Mouse (Mus musculus) left cerebral cortex, postnatal 25 days (tissue): ENCODE measurements around the gene Inpp5b. TPM values are rescaled to one million over a fixed set of nuclear protein-coding genes. Genes with fewer than 3 reads are reported as not detected.
A peak's percentile ranks its signal among the peaks of the same experiment; 100 is the strongest.

ENCODE experiments used
- DNase-seq, 2 experiments: peaks; one replicate each; pipeline ENCODE4 v3.0.0; 2022; ENCODE audit warnings: low spot score in 2 of 2, mixed read lengths in 1 of 2
- intact Hi-C: fragments of 180-260 bp; cut with DNase I; formaldehyde crosslinking; loops from one replicate; pipeline ENCODE4 v1.15.1; 2025
- total RNA-seq, 2 experiments: library from RNA; stranded (reverse); gene quantifications; 2 replicates each; pipeline ENCODE4 v1.2.3; 2021

Inpp5b gene
- total RNA-seq, 2 experiments from 2014 or later, result 35.3 to 36.4 TPM

DNA sequence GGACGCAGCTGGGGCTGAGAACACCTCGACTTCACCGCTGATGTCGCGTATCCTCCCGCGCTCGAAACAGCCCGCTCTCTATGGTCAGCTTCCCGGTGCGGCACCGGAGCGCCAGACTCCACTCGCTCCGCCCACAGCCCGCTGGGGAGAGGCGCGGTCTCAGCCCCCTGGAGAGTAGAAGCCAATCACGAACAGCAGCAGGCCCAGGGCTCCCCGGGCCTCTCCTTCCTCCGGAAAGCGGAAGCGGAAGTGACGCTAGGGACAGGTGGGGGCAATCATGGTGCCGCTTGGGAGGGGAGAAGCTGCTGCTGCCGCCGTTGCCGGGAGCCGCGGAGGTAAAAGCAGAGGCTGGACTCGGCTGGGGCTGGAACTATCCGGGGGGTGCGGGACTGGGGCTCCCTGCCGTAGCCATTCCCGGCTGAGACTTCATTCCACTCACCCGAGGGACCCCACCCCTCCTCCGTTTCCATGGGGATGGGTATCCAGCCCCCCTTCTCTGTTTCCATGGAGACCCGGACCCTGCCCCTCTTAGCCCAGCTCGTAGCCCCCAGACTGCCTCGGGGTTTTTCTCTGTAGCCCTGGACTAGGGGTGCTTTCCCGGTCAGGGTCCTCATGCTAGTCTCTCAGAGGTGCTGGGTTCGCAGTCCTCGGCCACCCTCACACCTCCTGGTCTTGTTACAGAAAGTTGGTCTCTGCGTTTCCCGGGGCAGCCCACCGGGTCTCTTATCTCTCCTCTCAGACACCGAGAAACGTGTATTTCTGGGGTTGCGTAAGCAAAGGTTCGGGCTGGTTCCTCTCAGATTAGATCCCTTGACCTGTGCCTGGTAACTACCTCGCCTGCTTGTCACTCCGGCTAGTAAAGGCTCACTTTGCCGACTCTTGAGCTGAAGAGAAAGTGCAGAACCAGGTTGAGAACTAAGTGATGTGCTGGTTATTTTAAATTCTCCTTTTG, 60.9 kb downstream of the Inpp5b start:
- DNase-seq, result peak; percentile 93 to 98
- intact Hi-C loops, result loop anchor here (1.0 kb wide), 1 partner anchor 45 kb away; no protein-coding TSS in a partner anchor

DNA sequence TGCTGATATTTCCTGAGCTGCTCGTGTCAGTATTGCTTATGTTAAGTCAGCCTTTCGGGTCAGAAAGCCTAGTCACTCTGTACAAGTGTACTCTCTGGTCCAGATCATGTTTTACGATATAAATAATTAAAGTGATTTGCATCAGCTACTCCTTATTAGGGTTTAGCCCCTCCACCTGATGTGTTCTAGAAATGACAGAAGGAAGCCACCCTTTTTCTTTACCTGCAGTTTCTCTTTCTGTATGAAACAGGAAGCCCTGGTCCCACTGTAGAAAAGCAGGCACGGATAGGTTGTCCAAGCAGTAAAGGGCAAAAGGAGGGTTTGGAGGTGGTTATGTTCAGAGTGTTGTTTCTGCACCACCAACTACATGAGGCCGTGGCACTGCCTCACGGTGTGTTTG, 61.8 kb downstream of the Inpp5b start:
- no peak for DNase-seq
- intact Hi-C loops, result no loop called here

DNA sequence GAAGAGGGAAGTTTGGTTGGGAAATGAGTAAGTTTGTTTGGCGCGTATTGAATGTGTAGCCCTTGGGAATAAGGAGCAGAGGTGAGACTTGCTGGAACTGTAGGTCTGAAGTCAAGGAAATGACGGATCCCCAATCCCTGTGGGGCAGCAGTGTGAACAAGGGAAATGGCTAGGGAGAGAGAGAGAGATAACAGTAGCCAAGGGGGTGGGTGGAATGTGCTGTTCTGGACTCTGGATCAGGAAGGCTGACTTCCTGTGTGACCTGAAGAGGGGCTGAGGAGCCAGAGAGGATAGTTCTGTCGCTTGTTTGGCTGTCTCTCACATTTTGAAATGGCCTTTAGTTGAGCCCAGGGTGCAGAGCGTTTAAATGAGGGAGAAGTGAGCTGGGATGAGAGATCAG, 66.9 kb downstream of the Inpp5b start:
- DNase-seq, result no peak
- intact Hi-C loops, result no loop called here

DNA sequence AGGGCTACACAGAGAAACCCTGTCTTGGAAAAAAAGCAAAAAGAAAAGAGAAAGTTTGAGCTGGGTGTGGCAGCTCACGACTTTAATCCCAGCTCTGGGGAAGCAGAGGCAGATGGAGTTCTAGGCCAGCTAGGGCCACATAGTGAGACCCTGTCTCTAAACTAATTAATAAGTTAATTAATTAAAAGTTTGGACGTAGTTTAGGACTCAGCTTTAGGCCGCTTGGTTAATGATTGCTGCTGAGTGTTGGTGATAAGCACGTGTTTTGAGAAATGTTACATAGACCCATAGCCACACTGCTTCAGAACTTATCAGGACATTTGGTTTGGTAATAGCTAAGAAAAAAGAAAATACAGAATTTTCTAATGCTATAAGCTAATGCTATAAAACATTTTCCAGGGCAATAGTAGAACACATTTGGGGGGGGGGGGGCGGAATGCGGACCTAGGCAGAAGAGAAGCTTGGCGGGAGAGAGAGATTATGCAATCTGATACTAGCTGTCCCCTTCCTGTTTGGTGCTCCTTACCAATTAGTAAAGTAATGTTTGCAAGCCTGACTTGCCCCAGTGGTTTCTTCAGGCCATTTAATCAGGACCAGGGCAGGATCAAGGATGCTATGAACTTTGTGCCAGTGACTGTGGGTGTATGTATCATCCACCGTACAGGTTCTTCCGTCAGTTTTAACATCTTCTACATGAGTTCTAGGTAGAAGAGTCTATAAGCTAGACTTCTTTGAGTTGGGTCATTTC, 67.7 kb downstream of the Inpp5b start:
- DNase-seq, result no peak
- intact Hi-C loops, result no loop called here

DNA sequence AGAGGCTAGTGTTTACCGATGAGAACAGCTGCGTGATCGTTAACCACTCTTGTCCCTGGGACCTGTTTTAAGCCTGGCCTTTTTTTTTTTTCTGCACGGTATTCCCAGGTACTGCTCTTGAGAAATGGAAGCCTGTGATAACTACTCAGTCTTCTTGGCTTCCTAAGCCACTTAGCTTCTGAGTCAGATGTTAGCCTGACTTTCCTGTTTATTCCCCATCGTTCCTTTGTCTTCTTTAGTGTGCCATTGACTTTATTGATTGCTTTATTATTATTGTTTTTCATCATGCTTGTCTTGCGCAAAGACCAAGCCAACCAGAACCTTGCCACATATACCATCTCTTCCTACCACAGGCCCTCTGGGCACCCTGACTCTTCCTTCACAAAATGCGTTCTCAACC, 68.4 kb downstream of the Inpp5b start:
- no peak for DNase-seq
- intact Hi-C loops, result no loop called here

DNA sequence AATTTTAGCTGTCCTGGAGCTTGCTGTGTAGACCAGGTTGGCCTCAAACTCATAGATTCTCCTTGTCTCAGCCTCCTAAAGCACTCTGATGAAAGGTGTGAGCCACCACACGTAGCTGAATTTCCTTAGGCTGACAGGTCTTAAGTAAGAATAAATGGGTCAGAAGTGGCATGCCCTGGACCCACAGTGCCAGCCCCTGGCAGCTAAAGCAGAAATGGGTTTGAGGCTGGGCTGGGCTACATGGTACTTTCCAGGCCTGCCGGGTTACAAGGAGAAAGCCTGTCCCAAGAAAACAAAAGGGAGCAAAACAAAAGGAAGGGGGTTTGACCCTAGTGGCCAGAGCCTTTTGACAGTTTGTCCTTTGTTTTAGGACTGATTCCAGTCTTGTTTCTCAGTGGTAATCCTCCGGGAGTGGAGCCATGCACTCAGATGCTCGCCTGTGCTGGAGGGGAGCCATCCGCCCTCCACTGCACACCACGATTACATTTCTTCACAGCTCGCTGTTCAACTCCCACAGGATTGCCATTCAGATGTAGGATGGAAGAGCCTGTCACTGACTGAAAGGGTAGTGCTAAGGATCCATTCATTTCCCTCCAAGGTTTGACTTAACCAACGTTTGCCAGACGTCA, 69.8 kb downstream of the Inpp5b start:
- intact Hi-C loops, result no loop called here
- peak; percentile 42 to 89 for DNase-seq

DNA sequence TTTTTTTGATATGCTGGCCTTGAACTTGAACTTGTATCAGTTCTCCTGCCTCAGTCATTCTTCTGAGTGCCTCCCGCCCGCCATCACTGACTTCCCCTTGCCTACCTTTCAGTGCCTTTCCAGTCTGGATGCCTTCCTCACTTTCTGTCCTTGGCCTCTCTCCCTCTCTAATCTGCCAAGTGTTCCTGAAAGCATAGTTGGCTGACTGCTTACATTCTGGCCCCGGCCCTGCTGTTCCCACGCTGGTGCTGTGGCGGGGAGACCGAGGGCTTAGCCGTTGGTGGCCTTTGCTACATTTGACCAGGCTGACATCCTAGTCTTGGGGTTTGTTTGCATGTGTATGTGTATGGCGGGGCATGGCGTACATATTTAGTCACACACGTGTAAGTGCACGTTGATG, 74.3 kb downstream of the Inpp5b start:
- no peak for DNase-seq
- intact Hi-C loops, result no loop called here

DNA sequence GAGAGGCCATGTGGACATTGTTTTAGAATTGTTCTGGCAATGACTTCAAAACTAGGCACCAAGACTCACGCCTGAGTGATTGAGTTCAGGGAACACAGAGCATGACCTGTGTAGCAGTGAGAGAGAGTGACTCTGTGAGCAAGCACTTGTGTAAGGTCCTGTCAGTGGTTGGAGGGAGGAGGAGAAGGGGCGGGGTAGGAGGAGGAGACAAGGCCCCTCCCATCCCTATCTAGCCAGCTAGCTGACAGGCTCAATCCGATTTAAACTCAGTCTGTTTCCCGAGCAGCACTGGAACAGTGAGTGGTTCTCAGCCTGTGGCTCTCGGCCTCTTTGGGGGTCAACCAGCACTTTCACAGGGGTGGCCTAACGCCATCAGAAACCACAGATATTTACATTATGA, 76.2 kb downstream of the Inpp5b start:
- intact Hi-C loops, result no loop called here
- no peak for DNase-seq

DNA sequence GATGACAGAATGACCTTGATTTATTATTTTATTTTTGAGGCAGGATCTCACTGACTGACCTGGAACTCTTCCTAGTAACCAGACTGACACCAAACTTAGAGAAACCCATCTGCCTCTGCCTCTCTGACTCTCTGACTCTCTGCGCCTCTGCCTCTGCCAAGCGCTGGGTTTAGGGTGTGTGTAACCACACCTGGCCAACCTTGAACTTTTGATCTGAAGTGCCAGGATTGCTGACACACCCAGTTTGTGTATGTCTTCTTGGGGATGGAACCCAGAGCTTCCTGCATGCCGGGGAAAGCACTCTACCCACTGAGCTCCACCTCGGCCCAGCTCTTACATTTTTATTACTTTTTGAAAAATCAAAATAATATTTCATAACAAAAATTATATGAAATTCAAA, 77.2 kb downstream of the Inpp5b start:
- no peak for DNase-seq

DNA sequence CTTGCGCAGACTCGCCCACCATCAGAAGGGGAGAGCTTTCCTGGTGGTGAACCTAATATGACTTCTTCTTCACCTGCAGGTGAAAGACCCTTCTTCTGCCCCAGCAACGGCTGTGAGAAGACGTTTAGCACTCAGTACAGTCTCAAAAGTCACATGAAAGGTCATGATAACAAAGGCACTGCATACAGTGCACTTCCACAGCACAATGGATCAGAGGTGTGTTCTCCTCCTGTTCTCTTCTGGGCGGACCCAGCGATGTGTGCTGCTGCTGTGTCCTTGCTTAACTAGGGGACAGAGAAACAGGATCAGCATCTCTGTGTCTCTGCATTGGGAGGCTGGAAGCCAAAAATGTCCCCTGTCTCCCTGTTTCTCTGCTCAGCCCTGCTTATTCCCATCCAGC, 83.3 kb downstream of the Inpp5b start:
- intact Hi-C loops, result no loop called here
- DNase-seq, result no peak

More for the DNA sequence above, 77.2 kb downstream of the Inpp5b start:
- intact Hi-C loops, result no loop called here

DNA sequence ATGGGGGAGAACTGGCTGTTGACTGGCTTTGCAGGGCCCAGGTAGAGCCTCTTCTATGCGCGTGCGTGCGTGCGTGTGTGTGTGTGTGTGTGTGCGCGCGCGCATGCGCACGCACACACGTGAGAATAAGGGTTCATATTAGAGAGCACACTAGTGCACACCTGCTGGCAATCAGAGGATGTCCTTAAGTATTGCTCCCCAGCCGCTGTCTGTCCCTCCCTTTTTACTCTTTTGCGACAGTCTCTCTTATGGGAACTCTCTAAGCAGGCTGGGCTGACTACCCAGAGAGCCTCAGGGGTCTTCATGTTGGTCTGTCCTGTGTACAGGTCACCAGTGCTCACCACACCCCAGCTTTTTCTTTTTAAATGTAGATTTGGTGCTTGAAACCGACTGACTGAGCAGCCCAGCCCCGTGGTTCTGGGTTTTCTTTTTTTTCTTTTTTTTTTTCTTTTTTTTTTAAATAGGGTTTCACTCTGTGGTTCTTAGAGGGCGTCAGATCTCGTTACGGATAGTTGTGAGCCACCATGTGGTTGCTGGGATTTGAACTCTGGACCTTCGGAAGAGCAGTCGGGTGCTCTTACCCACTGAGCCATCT, 83.8 kb downstream of the Inpp5b start:
- intact Hi-C loops, result no loop called here
- no peak for DNase-seq

DNA sequence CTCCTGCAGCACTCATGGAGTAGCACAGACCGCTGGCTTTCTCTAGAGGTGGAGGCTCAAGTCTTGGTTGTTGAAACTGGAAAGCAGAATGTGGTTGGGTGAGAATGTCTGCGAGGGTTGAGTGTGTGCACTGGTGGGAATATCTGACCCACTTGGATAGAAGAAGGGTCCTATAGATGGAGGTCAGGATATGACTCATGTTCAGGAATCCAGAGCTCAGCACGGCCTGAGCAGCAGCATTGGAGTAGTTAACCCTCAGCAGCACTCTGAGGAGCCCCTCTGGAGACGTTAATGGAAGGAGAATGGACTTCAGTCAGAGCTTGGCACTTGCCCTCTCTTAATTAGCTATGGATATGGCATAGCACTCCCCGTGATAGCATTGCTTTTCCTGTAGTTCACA, 88.0 kb downstream of the Inpp5b start:
- no peak for DNase-seq
- intact Hi-C loops, result no loop called here

DNA sequence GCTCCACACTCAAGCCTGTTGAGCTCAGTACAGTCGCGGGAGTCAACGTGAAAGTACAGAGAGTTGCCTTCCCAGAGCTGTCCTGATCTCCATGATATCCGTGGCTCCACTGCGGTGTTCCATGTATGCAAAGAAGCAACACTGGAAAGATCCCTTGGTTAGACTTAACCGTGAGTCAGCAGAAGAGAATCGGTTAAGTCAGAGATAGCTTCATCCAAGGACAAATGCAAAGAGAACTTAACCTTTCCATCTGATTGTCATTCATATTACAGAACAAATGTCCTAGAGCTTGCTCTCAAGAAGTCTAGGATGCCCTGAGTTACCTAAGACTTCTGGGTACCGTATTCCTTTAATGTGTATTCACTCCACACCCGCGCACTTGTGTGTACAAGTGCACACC, 91.1 kb downstream of the Inpp5b start:
- intact Hi-C loops, result no loop called here

DNA sequence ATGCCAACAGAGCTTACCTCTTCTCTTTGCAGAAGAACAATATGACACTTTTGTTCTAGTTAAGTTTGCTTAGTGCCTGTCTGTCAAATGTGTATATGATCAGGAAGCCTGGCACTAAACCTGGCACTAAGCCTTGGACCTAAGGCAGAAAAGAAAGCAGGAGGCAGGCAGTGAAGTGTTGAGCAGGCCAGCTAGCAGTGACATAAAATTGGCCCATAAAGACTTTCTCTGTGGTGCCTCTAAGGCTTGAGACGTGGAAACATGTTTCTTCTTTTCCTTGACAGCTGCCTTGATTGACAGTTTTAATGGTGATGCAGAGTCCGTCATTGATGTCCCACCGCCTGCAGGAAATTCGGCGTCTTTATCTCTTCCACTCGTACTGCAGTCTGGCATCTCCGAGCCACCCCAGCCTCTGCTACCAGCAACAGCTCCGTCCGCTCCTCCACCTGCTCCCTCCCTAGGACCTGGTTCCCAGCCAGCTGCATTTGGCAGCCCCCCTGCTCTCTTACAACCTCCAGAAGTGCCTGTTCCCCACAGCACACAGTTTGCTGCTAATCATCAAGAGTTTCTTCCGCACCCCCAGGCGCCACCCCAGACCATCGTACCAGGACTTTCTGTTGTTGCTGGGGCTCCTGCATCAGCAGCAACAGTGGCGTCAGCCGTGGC, 96.5 kb downstream of the Inpp5b start:
- no peak for DNase-seq
- intact Hi-C loops, result no loop called here

More for the DNA sequence above, 91.1 kb downstream of the Inpp5b start:
- DNase-seq, result no peak

DNA sequence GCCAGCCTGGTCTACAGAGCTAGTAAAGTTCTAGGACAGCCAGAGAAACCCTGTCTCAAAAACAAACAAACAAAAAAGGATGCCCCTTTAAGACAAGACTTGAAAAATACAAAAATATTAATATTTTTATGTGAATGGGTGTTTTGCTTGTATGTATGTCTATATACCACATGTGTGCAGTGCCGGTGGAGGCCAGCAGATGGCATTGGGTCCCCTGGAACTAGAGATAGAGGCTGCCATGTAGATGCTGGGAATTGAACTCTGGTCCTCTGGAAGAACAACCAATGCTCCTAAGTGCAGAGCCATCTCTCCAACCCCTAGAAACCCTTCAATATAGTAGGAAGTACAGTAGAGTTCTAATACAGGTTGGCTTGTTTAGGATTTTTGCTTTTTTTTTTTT, 99.3 kb downstream of the Inpp5b start:
- no peak for DNase-seq
- intact Hi-C loops, result no loop called here

DNA sequence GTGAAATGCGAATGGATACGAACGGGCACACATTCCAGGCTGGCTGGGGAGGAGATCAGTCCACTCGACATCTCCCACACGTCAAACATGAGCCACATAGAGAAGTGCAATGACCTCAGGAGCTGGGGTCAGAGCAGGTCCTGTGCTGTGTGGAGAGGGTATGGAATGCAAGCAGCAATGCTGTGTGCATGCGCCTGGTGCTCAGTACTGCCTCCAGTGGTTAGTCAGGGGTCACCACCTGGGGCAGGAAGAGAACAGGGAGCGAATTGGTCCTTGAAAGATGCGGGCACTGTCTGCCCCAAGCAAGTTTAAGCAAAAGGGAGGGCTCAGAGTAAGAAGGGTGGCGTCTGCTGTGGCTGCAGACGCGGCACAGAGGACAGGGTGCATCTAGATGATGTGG, 101.8 kb downstream of the Inpp5b start:
- DNase-seq, result no peak
- intact Hi-C loops, result no loop called here

DNA sequence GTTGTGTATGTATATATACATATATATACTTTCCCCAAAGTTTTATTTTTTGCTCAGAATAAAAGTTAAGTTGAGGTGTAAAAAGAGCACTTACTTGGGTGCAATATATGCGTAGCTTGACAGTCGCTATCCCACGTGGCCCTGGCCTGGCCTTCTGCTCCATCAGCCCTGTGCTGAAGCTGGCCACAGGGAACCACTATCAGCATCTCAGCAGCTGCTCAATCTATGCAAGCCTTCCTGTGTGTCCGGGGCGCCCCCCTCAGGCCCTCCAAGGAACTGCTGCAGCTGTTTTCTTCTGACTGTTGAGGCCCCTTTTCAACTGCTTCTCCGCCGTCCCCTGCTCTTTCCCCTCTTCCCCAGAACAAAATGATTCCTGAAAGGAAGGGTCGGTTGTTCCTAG, 105.9 kb downstream of the Inpp5b start:
- DNase-seq, result peak; percentile 83 to 89
- intact Hi-C loops, result loop anchor here (1.0 kb wide), 1 partner anchor 45 kb away; the partner anchor contains the start of gene Mtf1

DNA sequence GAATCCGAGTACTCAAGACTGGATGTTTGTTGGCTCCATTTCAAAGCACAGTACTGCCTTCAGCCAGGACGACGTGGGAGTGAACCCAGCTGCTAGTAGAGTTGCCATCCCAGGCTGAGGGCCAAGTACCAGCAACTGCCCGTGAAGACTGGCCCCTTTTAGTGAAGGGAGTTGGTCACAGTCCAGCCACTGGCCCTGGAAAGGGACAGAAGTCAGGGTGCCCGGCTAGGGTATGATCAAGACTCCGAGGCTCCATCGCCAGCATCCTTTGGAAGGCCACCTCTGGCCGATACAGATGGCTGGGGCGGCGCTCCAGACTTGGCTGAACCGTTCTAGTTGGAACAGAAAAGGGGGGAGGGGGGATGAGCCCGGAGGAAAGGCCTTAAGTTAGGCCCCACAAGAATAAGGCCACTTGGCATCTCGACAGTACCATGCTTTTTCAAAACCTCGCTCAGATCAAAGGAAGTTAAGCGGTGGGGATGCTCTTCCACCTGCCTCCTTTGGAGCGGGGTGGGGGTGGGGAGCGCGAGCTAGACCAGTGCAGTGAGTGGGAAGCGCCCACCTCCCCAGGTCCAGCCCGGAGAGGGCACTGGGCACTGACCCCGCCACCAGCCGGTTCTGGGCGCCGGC, 108.1 kb downstream of the Inpp5b start:
- peak; percentile 69 to 86 for DNase-seq
- intact Hi-C loops, result loop anchor here (5.0 kb wide), 1 partner anchor 43 kb away; no protein-coding TSS in a partner anchor
